Mouse (Mus musculus) neural tube, embryonic 14.5 days (tissue): ENCODE results near the gene Atrnl1. TPM values are rescaled to one million over a fixed set of nuclear protein-coding genes. Genes with fewer than 3 reads are reported as not detected.

Source experiments
- ATAC-seq: fragments of 200-750 bp; cut with Nextera tagmentation; 2 replicates; pipeline ENCODE4 v1.8.0; 2017; ENCODE audit warnings: low read depth, mild to moderate bottlenecking, moderate TSS enrichment, moderate library complexity
- H3K27ac ChIP-seq: fragments of 300-500 bp; sonication (generic); 2 replicates; pipeline ENCODE4 v1.5.1; 2014; ENCODE audit warnings: low read depth, mild to moderate bottlenecking, control low read depth, low read length, moderate library complexity, mixed read lengths
- H3K27me3 ChIP-seq: fragments of 300-500 bp; sonication (generic); 2 replicates; pipeline ENCODE4 v1.6.1; 2014; ENCODE audit warnings: low read length; ENCODE audit not compliant: control insufficient read depth, insufficient read depth
- H3K36me3 ChIP-seq: fragments of 300-500 bp; sonication (generic); 2 replicates; pipeline ENCODE4 v1.6.1; 2014; ENCODE audit warnings: low read length, mixed read lengths; ENCODE audit not compliant: control insufficient read depth, insufficient read depth
- H3K4me1 ChIP-seq: fragments of 300-500 bp; sonication (generic); 2 replicates; pipeline ENCODE4 v1.6.1; 2014; ENCODE audit warnings: low read length; ENCODE audit not compliant: control insufficient read depth, insufficient read depth
- H3K4me2 ChIP-seq: fragments of 300-500 bp; sonication (generic); 2 replicates; pipeline ENCODE4 v1.6.1; 2014; ENCODE audit warnings: mild to moderate bottlenecking, low read depth, low read length, control low read depth
- H3K4me3 ChIP-seq: fragments of 300-500 bp; sonication (generic); 2 replicates; pipeline ENCODE4 v1.5.1; 2014; ENCODE audit warnings: low read depth, low read length, control low read depth, mixed read lengths
- H3K9ac ChIP-seq: fragments of 300-500 bp; sonication (generic); replicated peaks from 2 replicates; pipeline ENCODE4 v1.6.1; 2014; ENCODE audit warnings: low read depth, mild to moderate bottlenecking, control low read depth, low read length, mixed read lengths
- H3K9me3 ChIP-seq: fragments of 300-500 bp; sonication (generic); 2 replicates; pipeline ENCODE4 v1.6.1; 2016; ENCODE audit warnings: low read length; ENCODE audit not compliant: control insufficient read depth
- WGBS: fragments of 180-500 bp; shearing (Covaris S2); extraction: QIAGEN DNeasy Blood & Tissue Kit; methylation state at CpG from one replicate; pipeline ENCODE4 v1.1.7; 2014; 5-methylcytosine and 5-hydroxymethylcytosine counted together
- polyA plus RNA-seq: library from polyadenylated mRNA; unstranded; fragments of >200 nt; fragmentation: Nextera tagmentation; extraction: Ambion mirVana; gene quantifications from 2 replicates; pipeline ENCODE4 v1.2.1, GENCODE M21; 2014

The Atrnl1 gene
- polyA plus RNA-seq, 1 experiment from 2014 or later, result 8.6 TPM

DNA sequence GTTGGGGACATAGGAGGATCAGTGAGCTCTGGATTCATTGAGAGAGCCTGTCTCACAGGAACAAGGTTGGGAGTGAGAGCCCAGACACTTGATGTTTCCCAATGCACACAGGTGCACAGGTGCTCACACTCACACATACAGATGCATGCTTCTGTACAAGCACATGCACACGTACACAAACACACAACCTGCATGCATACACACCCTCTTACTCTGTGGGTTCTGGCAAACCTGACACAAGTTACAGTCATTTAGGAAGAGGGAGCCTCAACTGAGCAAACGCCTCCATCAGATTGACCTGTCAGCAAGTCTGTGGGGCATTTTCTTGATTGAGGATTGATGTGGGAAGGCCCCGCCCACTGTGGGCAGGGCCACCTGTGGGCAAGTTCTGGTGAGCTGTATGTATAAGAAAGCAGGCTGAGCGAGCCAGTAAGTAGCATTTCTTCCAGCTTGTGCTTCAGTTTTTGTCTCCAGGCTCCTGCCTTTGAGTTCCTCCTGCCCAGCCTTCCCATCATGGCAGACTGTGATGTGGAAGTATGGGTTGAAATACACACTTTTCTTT, 25.5 kb upstream of the Atrnl1 start:
- H3K27me3 ChIP-seq, result no peaks in the 10 kb centered on the region
- H3K4me2 ChIP-seq, result no peak overlapping the region
- H3K36me3 ChIP-seq, result no peaks in the 10 kb centered on the region
- H3K4me3 ChIP-seq, result no peak overlapping the region
- no peak for ATAC-seq
- 56% methylated on average over 4 of the region's 4 CpGs for WGBS
- H3K9me3 ChIP-seq, result no peaks in the 10 kb centered on the region
- H3K27ac ChIP-seq, result no peak overlapping the region
- H3K4me1 ChIP-seq, result no peaks in the 10 kb centered on the region
- no peak overlapping the region for H3K9ac ChIP-seq

DNA sequence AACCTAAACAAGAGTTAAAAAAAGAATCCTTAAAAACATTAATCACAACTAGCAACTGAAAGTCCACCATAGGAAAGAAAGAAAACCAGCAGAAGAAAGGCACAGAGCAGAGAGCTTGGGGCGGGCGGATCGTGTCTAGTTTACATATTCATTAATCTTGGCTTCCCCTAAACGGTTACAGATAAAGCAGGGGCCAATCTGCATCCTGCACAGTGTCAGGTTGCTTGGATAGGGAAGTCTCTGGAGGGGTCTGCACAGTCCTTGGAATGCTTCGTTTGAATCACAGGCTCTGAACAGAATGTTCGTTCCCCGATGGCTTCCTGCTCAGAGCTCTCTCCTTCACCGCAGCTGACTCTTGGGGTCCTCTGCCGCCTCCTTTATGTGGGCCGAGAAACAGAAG, 24.7 kb upstream of the Atrnl1 start:
- no peak overlapping the region for H3K4me3 ChIP-seq
- H3K4me2 ChIP-seq, result no peak overlapping the region
- 36% methylated on average over 10 of the region's 10 CpGs for WGBS
- H3K4me1 ChIP-seq, result no peaks in the 10 kb centered on the region
- H3K9ac ChIP-seq, result no peak overlapping the region
- ATAC-seq, result no peak
- H3K27ac ChIP-seq, result no peak overlapping the region
- H3K9me3 ChIP-seq, result no peaks in the 10 kb centered on the region
- H3K36me3 ChIP-seq, result no peaks in the 10 kb centered on the region
- H3K27me3 ChIP-seq, result no peaks in the 10 kb centered on the region

DNA sequence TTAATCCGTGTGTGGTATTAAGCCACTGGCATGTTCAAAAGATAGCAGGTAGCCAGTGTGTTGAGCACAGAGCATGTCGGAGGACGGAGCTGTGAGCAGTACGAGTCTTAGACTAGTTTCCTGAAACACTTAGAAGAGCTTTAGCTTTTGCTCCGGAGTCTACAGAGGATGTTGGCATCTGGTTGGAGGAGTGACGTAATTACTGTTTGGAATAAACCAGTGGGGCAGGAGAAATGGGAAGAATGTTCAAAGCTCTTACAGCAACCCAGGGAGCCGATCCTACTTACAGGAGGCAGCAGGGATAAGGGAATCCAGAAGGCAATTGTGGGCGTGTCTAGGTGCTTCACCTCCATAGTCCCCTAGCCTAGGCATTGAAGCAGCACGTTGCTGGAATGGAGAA, 21.3 kb upstream of the Atrnl1 start:
- no peak for ATAC-seq
- no peaks in the 10 kb centered on the region for H3K4me1 ChIP-seq
- no peaks in the 10 kb centered on the region for H3K27me3 ChIP-seq
- no peak overlapping the region for H3K9ac ChIP-seq
- no peak overlapping the region for H3K4me3 ChIP-seq
- H3K27ac ChIP-seq, result no peak overlapping the region
- H3K4me2 ChIP-seq, result no peak overlapping the region
- 69% methylated on average over 9 of the region's 9 CpGs for WGBS
- no peaks in the 10 kb centered on the region for H3K36me3 ChIP-seq
- no peaks in the 10 kb centered on the region for H3K9me3 ChIP-seq

DNA sequence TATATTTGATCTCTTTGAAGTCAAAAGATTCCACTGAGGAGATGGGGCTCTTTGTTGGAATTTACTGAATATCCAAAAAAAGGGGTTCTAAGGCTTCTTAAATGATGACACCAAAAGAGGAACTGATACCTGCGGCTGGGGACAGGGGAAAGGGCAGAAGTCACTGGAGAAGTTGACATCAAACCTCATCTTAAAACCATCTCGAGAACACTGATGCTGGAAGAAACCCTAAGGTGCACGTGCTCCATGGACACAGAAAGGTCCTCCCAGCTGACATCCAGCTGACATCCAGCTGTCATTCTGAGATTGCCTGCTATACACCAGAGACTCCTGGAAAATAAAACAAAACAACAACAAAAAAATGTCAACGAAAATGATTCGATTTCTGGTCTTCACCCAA, 19.9 kb upstream of the Atrnl1 start:
- Histone ChIP-seq H3K36me3 (no peaks in the 10 kb centered on the region), H3K9ac (no peak overlapping the region), H3K4me1 (no peaks in the 10 kb centered on the region), H3K4me3 (no peak overlapping the region), H3K4me2 (no peak overlapping the region), H3K9me3 (no peaks in the 10 kb centered on the region), H3K27ac (no peak overlapping the region), H3K27me3 (no peaks in the 10 kb centered on the region)
- no peak for ATAC-seq
- WGBS, result 85% methylated on average over 5 of the region's 5 CpGs

DNA sequence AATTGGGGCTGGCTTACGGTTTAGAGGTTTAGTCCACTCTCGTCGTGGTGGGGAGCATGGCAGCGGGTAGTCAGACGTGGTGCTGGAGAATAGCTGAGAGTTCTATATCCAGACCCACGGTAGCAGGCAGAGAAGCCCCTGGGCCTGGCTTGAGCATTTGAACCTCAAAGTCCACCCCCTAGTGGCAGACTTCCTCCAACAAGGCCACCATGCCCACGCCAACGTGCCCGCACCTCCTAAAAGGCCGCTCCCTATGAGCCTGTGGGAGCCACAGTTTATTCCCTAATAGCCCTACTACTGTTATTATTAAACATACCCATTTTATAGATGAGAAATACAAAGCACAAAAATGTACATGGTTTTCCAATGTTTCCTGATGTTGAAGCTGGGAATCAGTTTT, 19.2 kb upstream of the Atrnl1 start:
- no peak overlapping the region for H3K9ac ChIP-seq
- no peaks in the 10 kb centered on the region for H3K27me3 ChIP-seq
- no peak overlapping the region for H3K27ac ChIP-seq
- no peaks in the 10 kb centered on the region for H3K9me3 ChIP-seq
- no peak for ATAC-seq
- no peaks in the 10 kb centered on the region for H3K36me3 ChIP-seq
- no peak overlapping the region for H3K4me2 ChIP-seq
- WGBS, result 85% methylated on average over 10 of the region's 10 CpGs
- H3K4me1 ChIP-seq, result no peaks in the 10 kb centered on the region
- H3K4me3 ChIP-seq, result no peak overlapping the region

DNA sequence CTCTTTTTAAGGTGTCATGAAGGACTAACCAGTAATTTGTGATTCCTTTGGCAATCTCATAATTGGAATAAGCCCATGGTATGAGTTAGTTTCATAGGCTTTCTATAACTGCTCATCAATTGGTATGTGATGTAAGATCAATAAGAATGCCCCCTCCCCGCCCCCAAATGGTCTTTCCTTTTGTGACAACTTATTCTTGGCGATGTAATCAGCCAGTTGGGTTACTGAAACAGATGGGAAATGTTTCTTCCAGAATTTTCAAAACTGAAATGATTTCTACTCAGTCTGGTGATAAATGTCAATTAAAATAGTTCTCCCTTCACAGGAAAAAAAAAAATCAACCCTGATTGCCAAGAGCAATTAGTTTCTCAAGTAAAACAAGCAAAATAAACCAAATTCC, 18.5 kb upstream of the Atrnl1 start:
- H3K27me3 ChIP-seq, result no peaks in the 10 kb centered on the region
- no peak overlapping the region for H3K27ac ChIP-seq
- no peak overlapping the region for H3K4me2 ChIP-seq
- H3K36me3 ChIP-seq, result no peaks in the 10 kb centered on the region
- no peak overlapping the region for H3K4me3 ChIP-seq
- ATAC-seq, result no peak
- H3K4me1 ChIP-seq, result no peaks in the 10 kb centered on the region
- H3K9me3 ChIP-seq, result no peaks in the 10 kb centered on the region
- no peak overlapping the region for H3K9ac ChIP-seq
- WGBS, result 89% methylated on average over 2 of the region's 2 CpGs

DNA sequence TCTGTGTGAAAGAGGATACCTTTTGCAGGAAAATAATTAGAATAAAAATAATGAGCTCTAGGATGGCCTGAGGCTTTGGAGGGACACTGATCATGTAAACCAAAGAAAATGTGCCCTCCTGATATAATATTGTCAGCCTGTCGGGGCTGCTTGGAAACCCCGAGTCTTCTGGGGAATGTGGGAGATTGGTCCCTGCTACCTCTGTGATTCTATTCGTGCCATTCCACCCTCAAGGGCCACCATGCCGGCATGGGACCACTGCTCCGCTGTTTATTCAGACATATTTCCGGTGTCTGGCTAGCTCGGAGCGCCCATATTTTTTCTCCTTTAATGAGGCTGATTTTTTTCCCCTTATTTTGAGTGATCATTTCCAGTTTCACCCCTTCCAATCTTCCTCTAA, 11.7 kb upstream of the Atrnl1 start:
- Histone ChIP-seq H3K9me3 (no peaks in the 10 kb centered on the region), H3K9ac (no peak overlapping the region), H3K4me3 (no peak overlapping the region), H3K4me2 (no peak overlapping the region), H3K36me3 (no peaks in the 10 kb centered on the region), H3K27ac (no peak overlapping the region), H3K27me3 (no peaks in the 10 kb centered on the region), H3K4me1 (no peaks in the 10 kb centered on the region)
- WGBS, result 56% methylated on average over 8 of the region's 8 CpGs
- ATAC-seq, result no peak

DNA sequence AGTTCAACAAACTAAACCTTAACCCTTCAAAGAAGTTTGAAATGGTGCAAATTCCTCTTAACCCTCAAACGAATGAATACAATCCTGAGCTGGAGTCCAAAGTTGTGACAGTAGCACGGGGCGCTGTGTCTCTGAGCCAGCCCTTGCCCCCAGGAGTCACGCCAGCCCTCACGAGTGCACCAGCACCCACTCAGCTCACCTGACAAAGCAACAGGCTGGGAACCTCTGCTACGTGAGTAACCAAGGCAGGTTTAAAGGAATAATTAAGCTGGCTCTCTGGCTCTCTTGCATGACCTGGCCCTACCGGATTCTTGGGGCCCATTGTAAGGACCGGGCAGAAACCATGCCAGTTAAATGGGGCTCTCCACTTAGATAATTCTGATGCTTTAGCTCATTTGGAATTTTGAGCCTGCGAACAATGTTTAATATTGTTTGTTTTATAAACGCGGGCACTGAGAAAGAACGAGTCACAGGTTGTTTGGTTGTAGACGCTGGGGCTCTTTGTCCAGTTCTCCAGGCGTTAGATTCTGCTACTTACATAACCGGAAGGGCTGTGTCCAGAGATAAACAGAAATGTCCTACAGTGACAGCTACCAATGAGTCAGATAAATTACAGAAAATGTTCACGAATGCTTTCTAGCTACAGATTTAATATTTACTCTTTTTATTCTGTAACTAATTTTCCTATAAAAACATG, 10.5 kb upstream of the Atrnl1 start:
- no peaks in the 10 kb centered on the region for H3K36me3 ChIP-seq
- ATAC-seq, result no peak
- no peak overlapping the region for H3K4me2 ChIP-seq
- H3K4me3 ChIP-seq, result no peak overlapping the region
- no peaks in the 10 kb centered on the region for H3K4me1 ChIP-seq
- no peaks in the 10 kb centered on the region for H3K9me3 ChIP-seq
- WGBS, result 78% methylated on average over 16 of the region's 16 CpGs
- H3K9ac ChIP-seq, result no peak overlapping the region
- no peak overlapping the region for H3K27ac ChIP-seq
- H3K27me3 ChIP-seq, result no peaks in the 10 kb centered on the region

DNA sequence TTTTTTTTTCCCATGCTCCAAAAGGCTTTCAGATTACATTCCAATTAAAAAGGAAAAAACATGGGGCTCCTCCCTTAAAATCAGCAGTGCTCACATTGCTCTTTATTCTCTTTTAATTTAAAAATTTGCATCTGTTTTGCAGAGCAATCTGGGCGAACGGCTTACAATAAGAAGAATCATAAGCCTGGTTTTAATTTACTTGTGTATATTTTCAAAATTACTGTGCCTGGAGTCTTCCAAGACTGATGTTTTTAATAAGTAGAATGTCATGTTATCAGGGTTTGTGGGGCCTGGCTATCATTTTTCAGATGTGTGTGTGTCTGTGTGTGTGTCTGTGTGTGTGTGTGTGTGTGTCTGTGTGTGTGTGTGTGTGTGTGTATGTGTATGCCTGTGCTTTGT, 9.9 kb upstream of the Atrnl1 start:
- Histone ChIP-seq H3K9ac (no peak overlapping the region), H3K4me3 (no peak overlapping the region)

More for the DNA sequence above, 9.9 kb upstream of the Atrnl1 start:
- Histone ChIP-seq H3K27ac (no peak overlapping the region), H3K36me3 (no peaks in the 10 kb centered on the region), H3K27me3 (no peaks in the 10 kb centered on the region), H3K4me2 (no peak overlapping the region), H3K9me3 (no peaks in the 10 kb centered on the region), H3K4me1 (no peaks in the 10 kb centered on the region)
- ATAC-seq, result no peak
- 81% methylated on average over 2 of the region's 2 CpGs for WGBS
